Mouse (Mus musculus): ENCODE measurements around the gene Ncapd3. TPM values are rescaled to one million over a fixed set of nuclear protein-coding genes. Genes with fewer than 3 reads are reported as not detected.

The Ncapd3 gene
- polyA plus RNA-seq, 1 experiment from 2014 or later: 29.4 TPM

DNA sequence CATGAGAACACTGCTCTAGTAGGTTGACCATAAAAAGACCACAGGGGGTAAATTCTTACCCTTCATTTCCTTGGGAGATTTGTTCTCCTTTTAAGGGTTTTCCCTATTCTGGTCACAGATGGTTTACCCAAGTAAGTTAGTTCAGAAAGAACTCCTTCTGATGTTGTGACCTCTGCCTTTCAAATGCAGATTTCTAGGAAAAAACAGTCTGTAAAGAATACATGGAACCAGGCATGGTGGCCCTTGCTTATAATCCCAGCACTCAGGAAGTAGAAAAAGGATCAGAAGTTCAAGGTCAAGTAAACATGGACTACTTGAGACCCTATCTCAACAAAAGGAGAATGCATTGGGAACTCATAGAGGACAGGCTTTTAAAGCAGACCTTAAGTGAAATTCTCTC lies 45.8 kb downstream of the Ncapd3 start:
- no peak overlapping the region for H3K4me2 ChIP-seq (ENCODE audit: low read depth, low read length)
- ATAC-seq (ENCODE audit: low read depth) (no peak), DNase-seq (ENCODE audit: low spot score) (no peak)
- H3K4me3 ChIP-seq (ENCODE audit: low read depth, low read length): no peak overlapping the region
- H3K4me1 ChIP-seq (ENCODE audit: control insufficient read depth, insufficient read depth, low read length): no peaks in the 10 kb centered on the region
- H3K9ac ChIP-seq (ENCODE audit: low read depth, low read length): no peak overlapping the region
- H3K36me3 ChIP-seq (ENCODE audit: control insufficient read depth, insufficient read depth, low read length): peaks cover 73% of the 10 kb centered on the region
- H3K27ac ChIP-seq (replicated peaks; ENCODE audit: low read depth, low read length): no peak overlapping the region
- no peaks in the 10 kb centered on the region for H3K9me3 ChIP-seq (ENCODE audit: control insufficient read depth, low read length)
- H3K27me3 ChIP-seq (replicated peaks; ENCODE audit: control insufficient read depth, insufficient read depth, low read length): no peaks in the 10 kb centered on the region

DNA sequence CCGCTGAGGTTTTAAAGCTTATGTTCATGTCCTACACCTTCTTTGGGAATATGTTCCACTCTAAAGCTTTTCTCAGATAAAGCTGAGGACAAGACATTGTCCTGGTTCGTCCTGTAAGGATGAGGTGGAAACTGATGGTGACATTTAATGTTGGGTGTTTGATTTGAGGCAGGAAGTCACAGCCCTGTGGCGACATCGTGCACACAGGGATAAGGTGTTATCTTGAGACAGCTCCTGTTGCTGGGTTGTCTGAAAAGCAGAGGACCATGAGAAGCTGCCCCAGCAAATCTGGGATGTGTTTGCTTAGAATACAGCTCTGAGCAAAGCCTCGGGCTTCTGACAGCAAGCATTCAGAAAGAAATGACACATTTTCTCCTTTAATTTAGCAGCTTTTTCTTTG lies 56.3 kb downstream of the Ncapd3 start:
- H3K9me3 ChIP-seq (ENCODE audit: control insufficient read depth, low read length): no peaks in the 10 kb centered on the region
- WGBS: 90% methylated on average over 5 of the region's 5 CpGs
- DNase-seq (ENCODE audit: low spot score) (no peak), ATAC-seq (ENCODE audit: low read depth) (no peak)
- H3K36me3 ChIP-seq (ENCODE audit: control insufficient read depth, insufficient read depth, low read length): peaks cover 90% of the 10 kb centered on the region
- H3K27ac ChIP-seq (replicated peaks; ENCODE audit: low read depth, low read length): no peak overlapping the region
- H3K4me3 ChIP-seq (ENCODE audit: low read depth, low read length): no peak overlapping the region
- H3K27me3 ChIP-seq (replicated peaks; ENCODE audit: control insufficient read depth, insufficient read depth, low read length): no peaks in the 10 kb centered on the region
- H3K9ac ChIP-seq (ENCODE audit: low read depth, low read length): no peak overlapping the region
- H3K4me2 ChIP-seq (ENCODE audit: low read depth, low read length): no peak overlapping the region
- H3K4me1 ChIP-seq (ENCODE audit: control insufficient read depth, insufficient read depth, low read length): no peaks in the 10 kb centered on the region

DNA sequence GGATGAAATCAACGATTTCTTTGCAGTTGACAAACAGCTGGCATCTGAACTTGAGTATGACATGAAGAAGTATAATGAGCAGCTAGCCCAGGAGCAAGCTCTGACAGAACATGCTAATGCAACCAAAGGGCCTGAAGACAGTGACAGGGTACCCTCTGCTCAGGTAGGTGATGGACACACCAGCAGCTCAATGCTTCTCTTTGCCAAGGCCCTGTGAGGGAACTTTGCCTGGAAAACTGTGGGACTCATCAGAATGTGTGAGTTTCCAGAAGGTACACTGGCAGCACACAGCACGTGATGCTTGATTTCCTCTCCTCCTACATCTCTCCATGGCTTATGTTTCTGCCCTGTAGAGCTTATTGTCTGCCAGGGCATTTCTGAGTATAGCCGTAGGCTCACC lies 57.4 kb downstream of the Ncapd3 start:
- no peak overlapping the region for H3K27ac ChIP-seq (replicated peaks; ENCODE audit: low read depth, low read length)
- DNase-seq (ENCODE audit: low spot score) (no peak), ATAC-seq (ENCODE audit: low read depth) (no peak)
- no peak overlapping the region for H3K9ac ChIP-seq (ENCODE audit: low read depth, low read length)
- no peaks in the 10 kb centered on the region for H3K27me3 ChIP-seq (replicated peaks; ENCODE audit: control insufficient read depth, insufficient read depth, low read length)
- no peaks in the 10 kb centered on the region for H3K9me3 ChIP-seq (ENCODE audit: control insufficient read depth, low read length)
- 96% methylated on average over 3 of the region's 3 CpGs for WGBS
- no peak overlapping the region for H3K4me3 ChIP-seq (ENCODE audit: low read depth, low read length)
- H3K36me3 ChIP-seq (ENCODE audit: control insufficient read depth, insufficient read depth, low read length): peaks cover 92% of the 10 kb centered on the region
- no peaks in the 10 kb centered on the region for H3K4me1 ChIP-seq (ENCODE audit: control insufficient read depth, insufficient read depth, low read length)
- H3K4me2 ChIP-seq (ENCODE audit: low read depth, low read length): no peak overlapping the region

DNA sequence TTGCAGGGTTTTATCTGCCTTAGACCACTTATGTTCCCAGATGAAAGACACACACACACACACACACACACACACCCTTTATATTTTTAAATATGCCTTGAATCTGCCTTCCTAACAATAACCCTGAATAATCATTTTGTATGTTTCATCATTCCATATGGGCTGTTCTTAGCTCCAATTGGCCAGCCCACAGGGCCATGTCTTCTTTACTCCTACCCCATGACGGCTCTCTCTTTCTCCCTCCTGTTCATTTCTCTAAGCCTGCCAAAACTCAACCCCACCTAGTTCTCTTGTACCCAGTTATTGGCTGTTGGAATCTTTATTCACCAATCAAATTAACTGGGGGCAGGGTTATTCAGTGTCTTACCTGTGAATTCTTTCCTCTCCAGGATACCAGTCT lies 60.2 kb downstream of the Ncapd3 start:
- ATAC-seq (ENCODE audit: low read depth) (no peak), DNase-seq (ENCODE audit: low spot score) (no peak)
- WGBS: 83% methylated on average over 1 of the region's 1 CpGs

DNA sequence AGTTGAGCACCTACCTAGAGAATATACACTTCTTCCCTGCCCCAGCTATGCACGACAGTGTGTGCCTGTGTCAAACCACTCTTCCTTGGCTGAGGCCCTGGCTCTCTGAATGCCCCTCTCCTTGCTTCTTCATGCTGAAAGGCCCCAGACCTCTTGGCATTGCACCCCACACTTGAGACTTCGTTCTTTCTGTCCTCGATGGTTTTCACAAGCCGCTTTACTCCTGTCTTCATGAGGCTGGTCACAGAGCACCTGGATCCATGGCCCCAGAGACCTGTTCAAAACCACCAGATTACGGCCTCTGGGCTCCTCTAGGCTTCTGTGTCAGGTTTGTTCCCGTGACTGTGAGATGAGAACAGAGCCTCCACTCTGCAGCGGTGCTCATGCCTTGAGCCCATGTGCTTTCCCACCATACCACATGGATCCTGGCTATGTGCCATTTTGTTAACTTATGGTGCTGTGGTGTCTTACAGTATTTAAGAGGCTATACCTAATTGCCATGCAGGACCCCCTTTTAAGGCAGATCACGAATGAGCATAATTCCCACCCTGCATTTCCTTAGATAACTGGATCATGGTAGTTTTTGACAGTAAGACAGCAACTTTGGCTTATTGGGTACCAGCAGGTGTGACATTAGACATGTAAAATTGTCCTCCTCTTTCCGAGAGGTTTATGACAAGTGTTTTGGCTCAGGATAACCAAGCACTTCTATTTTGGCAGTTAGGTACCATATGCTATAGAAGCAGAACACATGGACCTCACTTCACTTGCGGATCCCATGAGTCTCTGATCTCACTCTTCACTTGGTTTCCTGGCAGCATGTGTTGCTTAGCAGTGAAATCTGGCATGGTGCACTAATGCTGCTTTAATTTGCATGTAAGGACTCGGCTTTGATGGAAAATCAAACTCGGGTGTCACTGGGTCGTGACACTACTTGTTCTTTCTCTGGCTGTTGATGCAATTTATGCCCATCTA lies 61.1 kb downstream of the Ncapd3 start:
- no peak overlapping the region for H3K27ac ChIP-seq (replicated peaks; ENCODE audit: low read depth, low read length)
- H3K4me1 ChIP-seq (ENCODE audit: control insufficient read depth, insufficient read depth, low read length): no peaks in the 10 kb centered on the region
- ATAC-seq (ENCODE audit: low read depth) (no peak), DNase-seq (ENCODE audit: low spot score) (no peak)
- WGBS: 86% methylated on average over 13 of the region's 13 CpGs
- H3K9ac ChIP-seq (ENCODE audit: low read depth, low read length): no peak overlapping the region
- peaks cover 89% of the 10 kb centered on the region for H3K36me3 ChIP-seq (ENCODE audit: control insufficient read depth, insufficient read depth, low read length)
- no peaks in the 10 kb centered on the region for H3K9me3 ChIP-seq (ENCODE audit: control insufficient read depth, low read length)
- no peak overlapping the region for H3K4me3 ChIP-seq (ENCODE audit: low read depth, low read length)
- H3K27me3 ChIP-seq (replicated peaks; ENCODE audit: control insufficient read depth, insufficient read depth, low read length): no peaks in the 10 kb centered on the region
- H3K4me2 ChIP-seq (ENCODE audit: low read depth, low read length): no peak overlapping the region

More for the DNA sequence above, 60.2 kb downstream of the Ncapd3 start:
- no peaks in the 10 kb centered on the region for H3K27me3 ChIP-seq (replicated peaks; ENCODE audit: control insufficient read depth, insufficient read depth, low read length)
- H3K4me1 ChIP-seq (ENCODE audit: control insufficient read depth, insufficient read depth, low read length): no peaks in the 10 kb centered on the region
- no peak overlapping the region for H3K4me3 ChIP-seq (ENCODE audit: low read depth, low read length)
- no peak overlapping the region for H3K9ac ChIP-seq (ENCODE audit: low read depth, low read length)
- H3K9me3 ChIP-seq (ENCODE audit: control insufficient read depth, low read length): no peaks in the 10 kb centered on the region
- no peak overlapping the region for H3K4me2 ChIP-seq (ENCODE audit: low read depth, low read length)
- no peak overlapping the region for H3K27ac ChIP-seq (replicated peaks; ENCODE audit: low read depth, low read length)
- peaks cover 89% of the 10 kb centered on the region for H3K36me3 ChIP-seq (ENCODE audit: control insufficient read depth, insufficient read depth, low read length)

DNA sequence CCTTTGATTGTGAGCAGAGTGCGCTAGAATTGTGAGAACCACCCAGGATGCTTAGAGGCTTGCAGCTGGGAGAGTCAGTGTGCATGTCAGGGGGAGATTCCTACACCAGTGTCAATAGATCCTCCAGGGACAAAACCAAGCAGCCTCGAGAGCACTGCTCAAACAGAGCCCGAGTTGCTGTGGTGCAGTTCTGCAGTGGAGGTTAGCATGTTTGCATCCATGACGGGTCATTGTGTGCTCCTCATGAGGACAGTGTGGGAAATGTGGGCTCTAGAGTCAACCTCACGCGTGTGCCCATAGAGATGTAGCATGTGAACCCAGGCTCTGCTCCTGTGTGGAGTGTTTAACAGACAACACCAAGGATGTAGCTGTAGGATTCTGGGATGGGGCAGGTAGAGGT lies 62.9 kb downstream of the Ncapd3 start:
- no peak for ATAC-seq (ENCODE audit: low read depth)
- DNase-seq (ENCODE audit: low spot score): no peak
- Histone ChIP-seq H3K27ac (replicated peaks; ENCODE audit: low read depth, low read length) (no peak overlapping the region), H3K9me3 (ENCODE audit: control insufficient read depth, low read length) (no peaks in the 10 kb centered on the region), H3K4me3 (ENCODE audit: low read depth, low read length) (no peak overlapping the region), H3K36me3 (ENCODE audit: control insufficient read depth, insufficient read depth, low read length) (peaks cover 88% of the 10 kb centered on the region), H3K9ac (ENCODE audit: low read depth, low read length) (no peak overlapping the region), H3K4me2 (ENCODE audit: low read depth, low read length) (no peak overlapping the region), H3K27me3 (replicated peaks; ENCODE audit: control insufficient read depth, insufficient read depth, low read length) (no peaks in the 10 kb centered on the region), H3K4me1 (ENCODE audit: control insufficient read depth, insufficient read depth, low read length) (no peaks in the 10 kb centered on the region)
- 88% methylated on average over 6 of the region's 6 CpGs for WGBS

DNA sequence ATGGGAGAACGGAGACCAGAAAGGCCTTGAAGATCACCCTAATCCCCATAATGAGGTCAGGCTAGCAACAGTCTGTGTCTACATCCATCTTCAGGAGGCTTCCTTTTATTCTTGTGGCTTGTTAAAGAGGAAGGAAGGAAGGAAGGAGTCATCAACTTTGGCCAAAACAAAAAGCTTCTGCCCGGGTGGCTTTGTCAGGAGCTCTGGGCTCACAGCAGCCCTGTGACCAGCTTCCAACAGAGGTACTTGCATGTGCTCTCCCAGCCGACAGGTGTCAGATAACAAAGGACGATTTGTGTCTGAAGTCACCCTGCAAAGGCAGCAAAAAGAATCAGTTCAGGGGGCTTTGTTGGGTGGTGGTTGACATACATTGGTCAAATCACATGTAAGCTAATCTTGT lies 68.1 kb downstream of the Ncapd3 start:
- Histone ChIP-seq H3K4me1 (ENCODE audit: control insufficient read depth, insufficient read depth, low read length) (no peaks in the 10 kb centered on the region), H3K9me3 (ENCODE audit: control insufficient read depth, low read length) (no peaks in the 10 kb centered on the region), H3K27ac (replicated peaks; ENCODE audit: low read depth, low read length) (no peak overlapping the region), H3K9ac (ENCODE audit: low read depth, low read length) (no peak overlapping the region), H3K4me3 (ENCODE audit: low read depth, low read length) (no peak overlapping the region), H3K4me2 (ENCODE audit: low read depth, low read length) (no peak overlapping the region), H3K36me3 (ENCODE audit: control insufficient read depth, insufficient read depth, low read length) (peaks cover 91% of the 10 kb centered on the region), H3K27me3 (replicated peaks; ENCODE audit: control insufficient read depth, insufficient read depth, low read length) (no peaks in the 10 kb centered on the region)
- WGBS: 33% methylated on average over 4 of the region's 4 CpGs
- ATAC-seq (ENCODE audit: low read depth) (no peak), DNase-seq (ENCODE audit: low spot score) (peak; percentile 23)

DNA sequence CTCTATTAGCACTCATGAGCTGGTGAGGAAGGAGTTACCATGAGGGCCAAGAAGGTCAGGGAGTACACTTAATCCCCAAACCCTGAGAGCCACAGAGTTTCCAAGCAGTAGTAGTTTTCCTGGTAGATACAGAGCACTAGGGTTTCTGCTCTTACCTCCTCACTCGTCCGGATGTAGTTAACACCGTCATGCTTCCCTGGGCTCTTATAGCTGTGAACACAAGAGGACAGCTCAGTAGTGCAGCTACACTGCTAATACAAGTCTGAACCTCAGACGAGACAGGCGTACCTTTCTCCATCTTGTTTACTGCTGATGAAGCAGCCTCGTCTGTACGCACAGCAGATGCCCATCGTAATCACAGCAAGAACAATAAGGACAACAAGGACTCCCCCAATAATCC lies 68.6 kb downstream of the Ncapd3 start:
- Histone ChIP-seq H3K27ac (replicated peaks; ENCODE audit: low read depth, low read length) (no peak overlapping the region), H3K36me3 (ENCODE audit: control insufficient read depth, insufficient read depth, low read length) (peaks cover 91% of the 10 kb centered on the region)

DNA sequence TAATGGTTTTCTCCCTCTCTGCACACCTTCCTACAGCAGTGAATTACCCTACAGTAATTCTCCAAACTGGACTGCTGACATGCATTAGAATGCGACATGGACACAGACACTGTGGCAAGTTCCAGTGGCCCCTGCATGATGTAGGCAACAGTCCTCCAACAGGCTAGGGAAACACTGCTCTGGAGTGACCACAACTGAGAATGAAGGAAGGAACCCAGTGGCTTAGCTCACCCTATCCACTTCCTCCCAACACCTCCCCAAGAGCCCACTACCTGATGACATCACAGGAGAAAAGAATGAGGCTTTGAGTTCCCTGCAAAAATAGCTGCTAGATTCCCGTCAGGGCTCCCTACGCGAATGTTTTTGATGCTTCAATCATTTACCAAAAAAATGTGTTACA lies 69.5 kb downstream of the Ncapd3 start:
- Histone ChIP-seq H3K36me3 (ENCODE audit: control insufficient read depth, insufficient read depth, low read length) (peaks cover 92% of the 10 kb centered on the region), H3K9ac (ENCODE audit: low read depth, low read length) (no peak overlapping the region), H3K9me3 (ENCODE audit: control insufficient read depth, low read length) (no peaks in the 10 kb centered on the region), H3K27me3 (replicated peaks; ENCODE audit: control insufficient read depth, insufficient read depth, low read length) (no peaks in the 10 kb centered on the region), H3K27ac (replicated peaks; ENCODE audit: low read depth, low read length) (no peak overlapping the region), H3K4me2 (ENCODE audit: low read depth, low read length) (no peak overlapping the region), H3K4me3 (ENCODE audit: low read depth, low read length) (no peak overlapping the region), H3K4me1 (ENCODE audit: control insufficient read depth, insufficient read depth, low read length) (no peaks in the 10 kb centered on the region)
- WGBS: 71% methylated on average over 4 of the region's 4 CpGs
- no peak for ATAC-seq (ENCODE audit: low read depth)
- no peak for DNase-seq (ENCODE audit: low spot score)

More for the DNA sequence above, 68.6 kb downstream of the Ncapd3 start:
- Histone ChIP-seq H3K9me3 (ENCODE audit: control insufficient read depth, low read length) (no peaks in the 10 kb centered on the region), H3K4me1 (ENCODE audit: control insufficient read depth, insufficient read depth, low read length) (no peaks in the 10 kb centered on the region), H3K9ac (ENCODE audit: low read depth, low read length) (no peak overlapping the region), H3K4me2 (ENCODE audit: low read depth, low read length) (no peak overlapping the region), H3K27me3 (replicated peaks; ENCODE audit: control insufficient read depth, insufficient read depth, low read length) (no peaks in the 10 kb centered on the region), H3K4me3 (ENCODE audit: low read depth, low read length) (no peak overlapping the region)
- DNase-seq (ENCODE audit: low spot score) (no peak), ATAC-seq (ENCODE audit: low read depth) (no peak)
- 83% methylated on average over 8 of the region's 8 CpGs for WGBS

Measured in embryonic facial prominence, embryonic 14.5 days (tissue).